Mouse (Mus musculus) cerebellum, adult 11 months (tissue): ENCODE results near the gene Lhfpl4.

ENCODE experiments used
- DNase-seq: peaks from one replicate; pipeline ENCODE4 v3.0.0; 2022

The Lhfpl4 gene

GRCm38 (mm10) chr6:113194841-113195595 is at the start of gene Lhfpl4:
Lhfpl4 (minus strand) TSS chr6:113195384.
- peak; percentile 71 for DNase-seq

GRCm38 (mm10) chr6:113242753-113243152 is 47.6 kb upstream of the Lhfpl4 start:
- DNase-seq: no peak

GRCm38 (mm10) chr6:113238442-113238841 is 43.3 kb upstream of the Lhfpl4 start:
- no peak for DNase-seq

GRCm38 (mm10) chr6:113237542-113238270 is 42.5 kb upstream of the Lhfpl4 start, which contains the start of gene Mtmr14:
Mtmr14 (plus strand) TSS chr6:113237843.
- DNase-seq: peak; percentile 99

- no peak for DNase-seq
These were observed 40.0 kb upstream of the Lhfpl4 start for GRCm38 (mm10) chr6:113235141-113235540.

GRCm38 (mm10) chr6:113226705-113227104 is 31.5 kb upstream of the Lhfpl4 start:
- no peak for DNase-seq

- no peak for DNase-seq
These were observed 30.6 kb upstream of the Lhfpl4 start for GRCm38 (mm10) chr6:113225798-113226197.

- no peak for DNase-seq
These were observed 21.1 kb upstream of the Lhfpl4 start for GRCm38 (mm10) chr6:113216280-113216679.

GRCm38 (mm10) chr6:113195596-113195992 is 410 bp upstream of the Lhfpl4 start:
- DNase-seq: no peak

GRCm38 (mm10) chr6:113194517-113194840 is 705 bp downstream of the Lhfpl4 start:
- no peak for DNase-seq

GRCm38 (mm10) chr6:113193765-113194460 is 1.3 kb downstream of the Lhfpl4 start:
- peak; percentile 37 for DNase-seq

- DNase-seq: no peak
These were observed 10.2 kb downstream of the Lhfpl4 start for GRCm38 (mm10) chr6:113184866-113185525.

GRCm38 (mm10) chr6:113184163-113184562 is 11.0 kb downstream of the Lhfpl4 start:
- DNase-seq: no peak

GRCm38 (mm10) chr6:113179195-113179733 is 15.9 kb downstream of the Lhfpl4 start:
- no peak for DNase-seq

- no peak for DNase-seq
These were observed 16.6 kb downstream of the Lhfpl4 start for GRCm38 (mm10) chr6:113178286-113179194.

- no peak for DNase-seq
These were observed 18.6 kb downstream of the Lhfpl4 start for GRCm38 (mm10) chr6:113176613-113177012.

- DNase-seq: no peak
These were observed 19.7 kb downstream of the Lhfpl4 start for GRCm38 (mm10) chr6:113175469-113175868.

GRCm38 (mm10) chr6:113172568-113172967 is 22.6 kb downstream of the Lhfpl4 start:
- DNase-seq: peak; percentile 51

GRCm38 (mm10) chr6:113172011-113172410 is 23.2 kb downstream of the Lhfpl4 start:
- DNase-seq: no peak

- no peak for DNase-seq
These were observed 24.5 kb downstream of the Lhfpl4 start for GRCm38 (mm10) chr6:113170651-113171050.

GRCm38 (mm10) chr6:113169852-113170251 is 25.3 kb downstream of the Lhfpl4 start:
- no peak for DNase-seq
